Mouse (Mus musculus) lung, embryonic 15.5 days (tissue): ENCODE measurements around the gene Vmn1r4. TPM values are rescaled to one million over a fixed set of nuclear protein-coding genes. Genes with fewer than 3 reads are reported as not detected.

ENCODE experiments used
- ATAC-seq: fragments of 200-750 bp; cut with Nextera tagmentation; 2 replicates; pipeline ENCODE4 v1.8.0; 2017; ENCODE audit warnings: moderate number of reproducible peaks, borderline replicate concordance; ENCODE audit not compliant: low FRiP score, low TSS enrichment; ENCODE audit errors: extremely low read depth
- H3K27ac ChIP-seq: fragments of 300-500 bp; sonication (generic); 2 replicates; pipeline ENCODE4 v1.5.1; 2015; ENCODE audit warnings: moderate library complexity, mild to moderate bottlenecking, inconsistent platforms
- H3K27me3 ChIP-seq: fragments of 300-500 bp; sonication (generic); 2 replicates; pipeline ENCODE4 v1.6.1; 2015; ENCODE audit warnings: inconsistent platforms
- H3K36me3 ChIP-seq: fragments of 300-500 bp; sonication (generic); 2 replicates; pipeline ENCODE4 v1.6.1; 2015; ENCODE audit warnings: inconsistent platforms
- H3K4me1 ChIP-seq: fragments of 300-500 bp; sonication (generic); 2 replicates; pipeline ENCODE4 v1.6.1; 2015; ENCODE audit warnings: inconsistent platforms
- H3K4me2 ChIP-seq: fragments of 300-500 bp; sonication (generic); 2 replicates; pipeline ENCODE4 v1.6.1; 2015; ENCODE audit warnings: inconsistent platforms, mild to moderate bottlenecking, moderate library complexity
- H3K4me3 ChIP-seq: fragments of 300-500 bp; sonication (generic); 2 replicates; pipeline ENCODE4 v1.5.1; 2015; ENCODE audit warnings: mild to moderate bottlenecking, inconsistent platforms
- H3K9ac ChIP-seq: fragments of 300-500 bp; sonication (generic); 2 replicates; pipeline ENCODE4 v1.6.1; 2015; ENCODE audit warnings: inconsistent platforms
- H3K9me3 ChIP-seq: fragments of 300-500 bp; sonication (generic); 2 replicates; pipeline ENCODE4 v1.6.1; 2016; ENCODE audit warnings: inconsistent platforms
- WGBS: fragments of 180-500 bp; shearing (Covaris S2); methylation state at CpG from one replicate; pipeline ENCODE4 v1.1.7; 2015; 5-methylcytosine and 5-hydroxymethylcytosine counted together
- polyA plus RNA-seq: library from polyadenylated mRNA; unstranded; fragments of >200 nt; fragmentation: Nextera tagmentation; extraction: Ambion mirVana; gene quantifications from 2 replicates; pipeline ENCODE4 v1.2.1, GENCODE M21; 2015

The Vmn1r4 gene
- polyA plus RNA-seq, 1 experiment from 2014 or later: 0.32 TPM

- no peak overlapping the region for H3K27ac ChIP-seq
- H3K4me2 ChIP-seq: no peak overlapping the region
- no peaks in the 10 kb centered on the region for H3K27me3 ChIP-seq
- no peaks in the 10 kb centered on the region for H3K9me3 ChIP-seq
- peaks cover 19% of the 10 kb centered on the region for H3K4me1 ChIP-seq
- H3K36me3 ChIP-seq: no peaks in the 10 kb centered on the region
- no peak for ATAC-seq
- 70% methylated on average over 7 of the region's 7 CpGs for WGBS
- no peak overlapping the region for H3K9ac ChIP-seq
- H3K4me3 ChIP-seq: no peak overlapping the region
These were observed 4.3 kb upstream of the Vmn1r4 start for GRCm38 (mm10) chr6:56919330-56920044.

GRCm38 (mm10) chr6:56920222-56921092, 3.4 kb upstream of the Vmn1r4 start:
- H3K27ac ChIP-seq: no peak overlapping the region
- H3K4me3 ChIP-seq: no peak overlapping the region
- H3K4me2 ChIP-seq: no peak overlapping the region
- no peaks in the 10 kb centered on the region for H3K9me3 ChIP-seq
- no peaks in the 10 kb centered on the region for H3K36me3 ChIP-seq
- no peak for ATAC-seq
- H3K9ac ChIP-seq: no peak overlapping the region
- H3K4me1 ChIP-seq: peaks cover 19% of the 10 kb centered on the region
- H3K27me3 ChIP-seq: no peaks in the 10 kb centered on the region
- WGBS: 50% methylated on average over 12 of the region's 12 CpGs

GRCm38 (mm10) chr6:56923331-56923725, 487 bp upstream of the Vmn1r4 start:
- H3K4me1 ChIP-seq: peaks cover 9% of the 10 kb centered on the region; the same call in 1 of the 2 replicates
- H3K27ac ChIP-seq: peak overlapping the region; percentile 60
- H3K9ac ChIP-seq: peak overlapping the region; percentile 68
- H3K4me2 ChIP-seq: peak overlapping the region; percentile 67
- peak overlapping the region; percentile 76 for H3K4me3 ChIP-seq
- no peak for ATAC-seq
- WGBS: under 1% methylated on average over 25 of the region's 25 CpGs
- no peaks in the 10 kb centered on the region for H3K36me3 ChIP-seq
- no peaks in the 10 kb centered on the region for H3K27me3 ChIP-seq
- no peaks in the 10 kb centered on the region for H3K9me3 ChIP-seq

GRCm38 (mm10) chr6:56931648-56932415, 8.0 kb downstream of the Vmn1r4 start:
- ATAC-seq: no peak
- no peak overlapping the region for H3K9ac ChIP-seq
- 60% methylated on average over 4 of the region's 4 CpGs for WGBS

GRCm38 (mm10) chr6:56932464-56932863, 8.6 kb downstream of the Vmn1r4 start:
- Histone ChIP-seq H3K4me2 (no peak overlapping the region), H3K27me3 (no peaks in the 10 kb centered on the region), H3K9me3 (no peaks in the 10 kb centered on the region), H3K4me1 (no peaks in the 10 kb centered on the region), H3K36me3 (no peaks in the 10 kb centered on the region), H3K4me3 (no peak overlapping the region), H3K9ac (no peak overlapping the region), H3K27ac (no peak overlapping the region)
- WGBS: 43% methylated on average over 2 of the region's 2 CpGs
- ATAC-seq: no peak

More at GRCm38 (mm10) chr6:56931648-56932415, 8.0 kb downstream of the Vmn1r4 start:
- Histone ChIP-seq H3K36me3 (no peaks in the 10 kb centered on the region), H3K9me3 (no peaks in the 10 kb centered on the region), H3K4me1 (no peaks in the 10 kb centered on the region), H3K4me3 (no peak overlapping the region), H3K27me3 (no peaks in the 10 kb centered on the region), H3K27ac (no peak overlapping the region), H3K4me2 (no peak overlapping the region)

GRCm38 (mm10) chr6:56934366-56934765, 10.6 kb downstream of the Vmn1r4 start:
- Histone ChIP-seq H3K9ac (no peak overlapping the region), H3K36me3 (no peaks in the 10 kb centered on the region), H3K27ac (no peak overlapping the region), H3K9me3 (no peaks in the 10 kb centered on the region), H3K4me1 (no peaks in the 10 kb centered on the region), H3K4me3 (no peak overlapping the region), H3K4me2 (no peak overlapping the region), H3K27me3 (no peaks in the 10 kb centered on the region)
- WGBS: 77% methylated on average over 4 of the region's 4 CpGs
- ATAC-seq: no peak

- WGBS: 62% methylated on average over 5 of the region's 5 CpGs
- Histone ChIP-seq H3K4me1 (no peaks in the 10 kb centered on the region), H3K4me2 (no peak overlapping the region)
These were observed 32.6 kb downstream of the Vmn1r4 start for GRCm38 (mm10) chr6:56956436-56956835.

GRCm38 (mm10) chr6:56969973-56970372, 46.2 kb downstream of the Vmn1r4 start, which contains the start of gene Vmn1r5:
Vmn1r5 (plus strand) TSS chr6:56970273.
- no peak for ATAC-seq
- no peak within 1 kb of the TSS for H3K4me3 ChIP-seq
- H3K4me1 ChIP-seq: no peaks in the 10 kb centered on the region
- no peak within 1 kb of the TSS for H3K27ac ChIP-seq
- H3K9me3 ChIP-seq: no peaks in the 10 kb centered on the region
- H3K27me3 ChIP-seq: no peaks in the 10 kb centered on the region
- no peaks in the 10 kb centered on the region for H3K36me3 ChIP-seq
- no peak within 1 kb of the TSS for H3K9ac ChIP-seq
- H3K4me2 ChIP-seq: no peak within 1 kb of the TSS

More at GRCm38 (mm10) chr6:56956436-56956835, 32.6 kb downstream of the Vmn1r4 start:
- Histone ChIP-seq H3K4me3 (no peak overlapping the region), H3K9ac (no peak overlapping the region), H3K27me3 (no peaks in the 10 kb centered on the region), H3K36me3 (no peaks in the 10 kb centered on the region), H3K27ac (no peak overlapping the region), H3K9me3 (no peaks in the 10 kb centered on the region)
- no peak for ATAC-seq

GRCm38 (mm10) chr6:56996943-56997342, 73.1 kb downstream of the Vmn1r4 start, which contains the start of gene Vmn1r6:
Vmn1r6 (plus strand) TSS chr6:56997243.
- no peak within 1 kb of the TSS for H3K4me3 ChIP-seq
- no peaks in the 10 kb centered on the region for H3K9me3 ChIP-seq
- 70% methylated on average over 2 of the region's 2 CpGs for WGBS
- ATAC-seq: no peak
- H3K27ac ChIP-seq: no peak within 1 kb of the TSS
- H3K4me2 ChIP-seq: no peak within 1 kb of the TSS
- no peak within 1 kb of the TSS for H3K9ac ChIP-seq
- H3K36me3 ChIP-seq: no peaks in the 10 kb centered on the region
- H3K27me3 ChIP-seq: no peaks in the 10 kb centered on the region
- no peaks in the 10 kb centered on the region for H3K4me1 ChIP-seq
